Mouse (Mus musculus): ENCODE data around the gene Gm10477.
"Not testable (repeated sequence)": the region's sequence is repeated elsewhere in the genome, so short reads cannot be mapped to it uniquely, and the experiment has no call there.

Gm10477 gene

DNA sequence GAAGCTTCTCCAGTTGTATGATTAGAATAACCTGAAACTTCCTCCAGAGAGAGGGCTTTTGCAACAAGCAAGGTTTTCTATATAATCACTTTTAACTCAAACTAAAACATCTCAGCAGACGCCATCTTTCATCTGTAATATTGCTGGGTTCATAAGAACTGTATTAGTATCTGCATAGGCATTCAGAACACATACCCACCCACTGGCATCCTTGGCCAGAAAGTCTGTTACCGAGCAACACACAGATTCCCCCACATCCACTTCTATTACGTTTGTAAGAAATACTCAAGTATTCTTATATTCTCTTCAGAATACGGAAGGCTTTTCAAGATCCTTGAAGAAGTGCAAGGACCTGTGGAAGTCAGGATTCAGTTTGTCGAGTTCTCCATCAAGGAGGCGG lies at the start of gene Gm10477:
Gene Gm10477 (plus strand): TSS at position 301 of the 400 bp plus-strand sequence.
- in situ Hi-C loops (cut with MboI; ENCODE audit: low sequenced_read_pairs), result not testable (repeated sequence)

DNA sequence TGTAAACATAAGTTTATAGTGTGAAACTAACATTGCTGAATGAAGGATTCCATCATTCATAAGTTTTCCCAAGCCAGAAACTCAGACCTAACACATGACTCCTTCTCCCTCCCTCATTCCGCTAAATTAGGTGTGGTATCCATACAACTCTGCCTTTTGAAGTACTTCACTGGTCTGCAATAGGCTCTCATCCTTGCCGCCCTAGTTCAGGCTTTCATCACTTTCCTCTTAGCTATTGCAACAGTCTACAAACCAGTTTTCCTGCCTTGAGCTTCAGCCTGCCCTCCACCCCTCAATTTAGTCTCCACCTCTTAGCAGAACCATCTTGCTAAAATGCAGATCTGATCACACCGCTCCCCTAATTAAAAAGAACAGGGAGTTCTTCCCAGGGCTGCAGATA lies 47.0 kb upstream of the Gm10477 start:
- in situ Hi-C loops (cut with MboI; ENCODE audit: low sequenced_read_pairs), result no loop called here

- in situ Hi-C loops (cut with MboI; ENCODE audit: low sequenced_read_pairs), result no loop called here
These were observed 42.6 kb upstream of the Gm10477 start for GRCm38 (mm10) chrX:56481906-56482305.

DNA sequence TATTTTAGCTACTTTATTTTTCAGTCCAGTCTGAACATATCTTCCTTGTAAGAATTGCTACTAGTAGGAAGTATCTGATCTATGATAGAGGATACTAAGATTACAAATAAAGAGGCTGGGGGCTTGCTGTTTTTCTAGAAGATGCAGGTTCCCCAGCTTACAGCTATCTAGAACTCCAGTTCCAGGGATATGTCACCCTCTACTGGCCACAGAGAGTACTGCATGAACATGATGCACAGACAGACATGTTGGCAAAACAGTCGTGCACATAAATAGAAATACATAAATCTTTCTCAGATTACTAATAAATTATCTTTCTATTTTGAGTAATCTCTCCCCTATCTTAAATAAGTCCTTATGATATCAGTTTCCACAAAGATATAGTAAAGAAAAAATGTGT lies 34.8 kb upstream of the Gm10477 start:
- in situ Hi-C loops (cut with MboI; ENCODE audit: low sequenced_read_pairs), result no loop called here

DNA sequence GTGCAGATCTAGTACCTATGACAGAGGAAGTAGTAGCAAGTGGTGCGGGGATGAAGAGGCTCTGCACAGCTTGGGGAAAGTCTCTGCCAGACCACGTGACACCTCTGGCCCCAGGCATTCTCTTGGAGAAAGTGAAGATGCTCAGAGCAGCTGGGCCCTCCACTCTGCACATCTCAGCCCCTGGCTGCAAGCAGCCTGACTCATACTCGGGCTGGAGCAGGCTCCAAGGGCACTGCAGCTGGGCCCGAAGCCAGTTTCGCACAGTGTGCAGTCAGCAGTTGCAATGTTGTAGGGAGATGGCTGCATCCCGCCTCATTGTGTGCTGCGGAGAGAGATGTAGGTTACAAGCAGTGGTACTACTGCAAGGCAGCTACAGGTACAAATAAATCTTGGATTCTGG lies 27.3 kb upstream of the Gm10477 start:
- in situ Hi-C loops (cut with MboI; ENCODE audit: low sequenced_read_pairs), result no loop called here

- in situ Hi-C loops (cut with MboI; ENCODE audit: low sequenced_read_pairs), result loop anchor here (25.0 kb wide), 1 partner anchor 231 kb away; no protein-coding TSS in a partner anchor
These were observed 6.7 kb downstream of the Gm10477 start for GRCm38 (mm10) chrX:56531266-56531665.

GRCm38 (mm10) chrX:56537162-56537561 lies 12.6 kb downstream of the Gm10477 start:
- in situ Hi-C loops (cut with MboI; ENCODE audit: low sequenced_read_pairs), result loop anchor here (25.0 kb wide), 1 partner anchor 225 kb away; no protein-coding TSS in a partner anchor

GRCm38 (mm10) chrX:56549506-56549905 lies 25.0 kb downstream of the Gm10477 start, which contains the start of gene Gm648:
Gene Gm648, minus strand, starts transcription at chrX:56549606.
- in situ Hi-C loops (cut with MboI; ENCODE audit: low sequenced_read_pairs), result loop anchor here (25.0 kb wide), 1 partner anchor 213 kb away; no protein-coding TSS in a partner anchor

GRCm38 (mm10) chrX:56553584-56553983 lies 29.0 kb downstream of the Gm10477 start:
- in situ Hi-C loops (cut with MboI; ENCODE audit: low sequenced_read_pairs), result no loop called here

DNA sequence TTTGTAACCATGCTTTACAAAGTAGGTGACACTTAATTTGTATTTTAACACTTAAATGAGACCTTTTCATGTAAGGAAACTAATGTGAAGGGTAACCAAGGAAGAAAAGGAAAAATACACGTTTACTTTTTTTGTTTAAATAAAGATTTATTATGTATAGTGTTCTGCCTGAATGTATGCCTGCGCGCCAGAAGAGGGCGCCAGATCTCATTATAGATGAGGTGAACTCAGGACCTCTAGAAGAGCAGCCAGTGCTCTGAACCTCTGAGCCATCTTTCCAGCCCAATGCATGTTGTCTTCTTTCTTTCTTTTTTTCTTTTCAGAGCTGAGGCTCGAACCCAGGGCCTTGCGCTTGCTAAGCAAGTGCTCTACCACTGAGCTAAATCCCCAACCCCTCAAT lies 47.9 kb downstream of the Gm10477 start:
- in situ Hi-C loops (cut with MboI; ENCODE audit: low sequenced_read_pairs), result no loop called here
